Mouse (Mus musculus): ENCODE data around the gene Gm38392. TPM values are rescaled to one million over a fixed set of nuclear protein-coding genes. Genes with fewer than 3 reads are reported as not detected.
"Not testable (repeated sequence)": the region's sequence is repeated elsewhere in the genome, so short reads cannot be mapped to it uniquely, and the experiment has no call there.

The Gm38392 gene
- polyA plus RNA-seq, 1 experiment from 2014 or later, result not detected

- H3K9me3 ChIP-seq (ENCODE audit: low read depth, low read length), result no peaks in the 10 kb centered on the region
- no peak for TF ChIP-seq CTCF (IDR thresholded peaks at IDR 0.05; ENCODE audit: low read depth)
- no peak for ATAC-seq (ENCODE audit: insufficient read depth)
These were observed 41.9 kb upstream of the Gm38392 start for GRCm38 (mm10) chr3:88328956-88329355.

GRCm38 (mm10) chr3:88324951-88325405 lies 38.0 kb upstream of the Gm38392 start, which contains the start of gene Glmp:
Gene Glmp, plus strand, starts transcription at chr3:88325023.
- Histone ChIP-seq H3K9ac (peak within 1 kb of the TSS; percentile 67), H3K36me3 (ENCODE audit: insufficient read depth) (peaks cover 52% of the 10 kb centered on the region), H3K9me3 (ENCODE audit: low read depth, low read length) (no peaks in the 10 kb centered on the region), H3K4me1 (ENCODE audit: insufficient read depth) (no peaks in the 10 kb centered on the region), H3K27ac (ENCODE audit: low read depth) (0 out of 2 replicates have a peak within 1 kb of the TSS, but pooled peaks have one; percentile 13), H3K27me3 (ENCODE audit: insufficient read depth, low read length) (no peaks in the 10 kb centered on the region), H3K4me2 (peak within 1 kb of the TSS; percentile 92), H3K4me3 (ENCODE audit: low read depth, low read length) (peak within 1 kb of the TSS; percentile 59)
- DNase-seq (peak; percentile 88), ATAC-seq (ENCODE audit: insufficient read depth) (peak; percentile 82; the same call in 1 of the 2 replicates)
- TF ChIP-seq CTCF (IDR thresholded peaks at IDR 0.05; ENCODE audit: low read depth), result no peak
- WGBS, result 0% methylated on average over 10 of the region's 10 CpGs

More at GRCm38 (mm10) chr3:88328956-88329355, 41.9 kb upstream of the Gm38392 start:
- H3K27me3 ChIP-seq (ENCODE audit: insufficient read depth, low read length), result no peaks in the 10 kb centered on the region
- no peak overlapping the region for H3K4me3 ChIP-seq (ENCODE audit: low read depth, low read length)
- WGBS, result 57% methylated on average over 5 of the region's 5 CpGs
- DNase-seq, result no peak
- peaks cover 23% of the 10 kb centered on the region for H3K36me3 ChIP-seq (ENCODE audit: insufficient read depth)
- no peak overlapping the region for H3K27ac ChIP-seq (ENCODE audit: low read depth)
- no peak overlapping the region for H3K9ac ChIP-seq
- no peaks in the 10 kb centered on the region for H3K4me1 ChIP-seq (ENCODE audit: insufficient read depth)
- H3K4me2 ChIP-seq, result no peak overlapping the region

- Histone ChIP-seq H3K36me3 (ENCODE audit: insufficient read depth) (peaks cover 57% of the 10 kb centered on the region), H3K9ac (no peak overlapping the region), H3K27ac (ENCODE audit: low read depth) (no peak overlapping the region), H3K4me1 (ENCODE audit: insufficient read depth) (peaks cover 5% of the 10 kb centered on the region), H3K4me3 (ENCODE audit: low read depth, low read length) (no peak overlapping the region), H3K27me3 (ENCODE audit: insufficient read depth, low read length) (no peaks in the 10 kb centered on the region), H3K4me2 (peak overlapping the region; percentile 85; the same call in 1 of the 2 replicates), H3K9me3 (ENCODE audit: low read depth, low read length) (no peaks in the 10 kb centered on the region)
- 87% methylated on average over 1 of the region's 1 CpGs for WGBS
- no peak for TF ChIP-seq CTCF (IDR thresholded peaks at IDR 0.05; ENCODE audit: low read depth)
- ATAC-seq (ENCODE audit: insufficient read depth) (no peak), DNase-seq (no peak)
These were observed 12.2 kb upstream of the Gm38392 start for GRCm38 (mm10) chr3:88299172-88299571.

GRCm38 (mm10) chr3:88297321-88297851 lies 10.4 kb upstream of the Gm38392 start:
- H3K4me1 ChIP-seq (ENCODE audit: insufficient read depth), result peaks cover 5% of the 10 kb centered on the region
- no peaks in the 10 kb centered on the region for H3K9me3 ChIP-seq (ENCODE audit: low read depth, low read length)
- H3K4me2 ChIP-seq, result peak overlapping the region; percentile 85
- ATAC-seq (ENCODE audit: insufficient read depth) (no peak), DNase-seq (peak; percentile 46)
- WGBS, result under 1% methylated on average over 30 of the region's 30 CpGs
- H3K4me3 ChIP-seq (ENCODE audit: low read depth, low read length), result peak overlapping the region; percentile 68
- H3K27ac ChIP-seq (ENCODE audit: low read depth), result peak overlapping the region; percentile 93
- no peak for TF ChIP-seq CTCF (IDR thresholded peaks at IDR 0.05; ENCODE audit: low read depth)
- peaks cover 42% of the 10 kb centered on the region for H3K36me3 ChIP-seq (ENCODE audit: insufficient read depth)
- no peaks in the 10 kb centered on the region for H3K27me3 ChIP-seq (ENCODE audit: insufficient read depth, low read length)
- peak overlapping the region; percentile 79 for H3K9ac ChIP-seq

GRCm38 (mm10) chr3:88296561-88297318 lies 9.7 kb upstream of the Gm38392 start, which contains the start of the genes Tsacc and Cct3:
Gene Tsacc, minus strand, starts transcription at chr3:88296999.
Gene Cct3, plus strand, starts transcription at chr3:88297116.
- H3K4me2 ChIP-seq, result peak within 1 kb of the TSS; percentile 85
- peak within 1 kb of the TSS; percentile 79 for H3K9ac ChIP-seq
- peak; percentile 40 for TF ChIP-seq CTCF (IDR thresholded peaks at IDR 0.05; ENCODE audit: low read depth)
- peaks cover 5% of the 10 kb centered on the region for H3K4me1 ChIP-seq (ENCODE audit: insufficient read depth)
- DNase-seq, result peak; percentile 99
- peak; percentile 99 for ATAC-seq (ENCODE audit: insufficient read depth)
- H3K27ac ChIP-seq (ENCODE audit: low read depth), result peak within 1 kb of the TSS; percentile 96
- peak within 1 kb of the TSS; percentile 68 for H3K4me3 ChIP-seq (ENCODE audit: low read depth, low read length)
- under 1% methylated on average over 44 of the region's 44 CpGs for WGBS
- peaks cover 36% of the 10 kb centered on the region for H3K36me3 ChIP-seq (ENCODE audit: insufficient read depth)
- no peaks in the 10 kb centered on the region for H3K9me3 ChIP-seq (ENCODE audit: low read depth, low read length)
- no peaks in the 10 kb centered on the region for H3K27me3 ChIP-seq (ENCODE audit: insufficient read depth, low read length)

- Histone ChIP-seq H3K4me2 (peak overlapping the region; percentile 85), H3K4me3 (ENCODE audit: low read depth, low read length) (peak overlapping the region; percentile 68), H3K4me1 (ENCODE audit: insufficient read depth) (peaks cover 5% of the 10 kb centered on the region), H3K36me3 (ENCODE audit: insufficient read depth) (peaks cover 30% of the 10 kb centered on the region), H3K9ac (peak overlapping the region; percentile 68), H3K27me3 (ENCODE audit: insufficient read depth, low read length) (no peaks in the 10 kb centered on the region), H3K27ac (ENCODE audit: low read depth) (peak overlapping the region; percentile 96), H3K9me3 (ENCODE audit: low read depth, low read length) (no peaks in the 10 kb centered on the region)
- WGBS, result 2% methylated on average over 12 of the region's 12 CpGs
- peak; percentile 26; the same call in 1 of the 2 replicates for ATAC-seq (ENCODE audit: insufficient read depth)
- DNase-seq, result no peak
- TF ChIP-seq CTCF (IDR thresholded peaks at IDR 0.05; ENCODE audit: low read depth), result no peak
These were observed 9.1 kb upstream of the Gm38392 start for GRCm38 (mm10) chr3:88296110-88296560.

- DNase-seq; H3K9me3 ChIP-seq (ENCODE audit: low read depth, low read length); H3K4me1 ChIP-seq (ENCODE audit: insufficient read depth); ATAC-seq (ENCODE audit: insufficient read depth); H3K27me3 ChIP-seq (ENCODE audit: insufficient read depth, low read length); H3K27ac ChIP-seq (ENCODE audit: low read depth): not testable (repeated sequence)
- Histone ChIP-seq H3K4me3 (ENCODE audit: low read depth, low read length) (peak overlapping the region; percentile 68), H3K4me2 (peak overlapping the region; percentile 85), H3K36me3 (ENCODE audit: insufficient read depth) (peaks cover 21% of the 10 kb centered on the region), H3K9ac (peak overlapping the region; percentile 68; the same call in 1 of the 2 replicates)
- 49% methylated on average over 1 of the region's 1 CpGs for WGBS
These were observed 8.3 kb upstream of the Gm38392 start for GRCm38 (mm10) chr3:88295272-88295671.

Measured in lung, embryonic 14.5 days (tissue).